Mouse (Mus musculus) kidney, embryonic 16.5 days (tissue): ENCODE measurements around the gene Gm20388. TPM values are rescaled to one million over a fixed set of nuclear protein-coding genes. Genes with fewer than 3 reads are reported as not detected.

Experiments used
- ATAC-seq: fragments of 200-750 bp; cut with Nextera tagmentation; 2 replicates; pipeline ENCODE4 v1.8.0; 2017; ENCODE audit warnings: moderate TSS enrichment; ENCODE audit not compliant: low FRiP score, low TSS enrichment
- H3K27ac ChIP-seq: fragments of 300-500 bp; sonication (generic); 2 replicates; pipeline ENCODE4 v1.5.1; 2014; ENCODE audit warnings: low read length
- H3K27me3 ChIP-seq: fragments of 300-500 bp; sonication (generic); 2 replicates; pipeline ENCODE4 v1.6.1; 2014; ENCODE audit warnings: low read length, control low read depth, mixed read lengths; ENCODE audit not compliant: insufficient read depth
- H3K36me3 ChIP-seq: fragments of 300-500 bp; sonication (generic); 2 replicates; pipeline ENCODE4 v1.6.1; 2014; ENCODE audit warnings: low read length, control low read depth, mixed read lengths; ENCODE audit not compliant: insufficient read depth
- H3K4me1 ChIP-seq: fragments of 300-500 bp; sonication (generic); 2 replicates; pipeline ENCODE4 v1.6.1; 2014; ENCODE audit warnings: low read length, control low read depth, mixed read lengths; ENCODE audit not compliant: insufficient read depth
- H3K4me2 ChIP-seq: fragments of 300-500 bp; sonication (generic); replicated peaks from 2 replicates; pipeline ENCODE4 v1.6.1; 2014; ENCODE audit warnings: low read depth, low read length
- H3K4me3 ChIP-seq: fragments of 300-500 bp; sonication (generic); 2 replicates; pipeline ENCODE4 v1.5.1; 2014; ENCODE audit warnings: mild to moderate bottlenecking, low read length
- H3K9ac ChIP-seq: fragments of 300-500 bp; sonication (generic); replicated peaks from 2 replicates; pipeline ENCODE4 v1.6.1; 2014; ENCODE audit warnings: low read length
- H3K9me3 ChIP-seq: fragments of 300-500 bp; sonication (generic); 2 replicates; pipeline ENCODE4 v1.6.1; 2016; ENCODE audit warnings: low read length, control low read depth
- WGBS: fragments of 180-500 bp; shearing (Covaris S2); extraction: QIAGEN DNeasy Blood & Tissue Kit; methylation state at CpG from one replicate; pipeline ENCODE4 v1.1.7; 2014; 5-methylcytosine and 5-hydroxymethylcytosine counted together
- polyA plus RNA-seq: library from polyadenylated mRNA; unstranded; fragments of >200 nt; fragmentation: Nextera tagmentation; extraction: Ambion mirVana; gene quantifications from 2 replicates; pipeline ENCODE4 v1.2.1, GENCODE M21; 2015

Gm20388 gene
- polyA plus RNA-seq, 1 experiment from 2014 or later = 7.7 TPM

GRCm38 (mm10) chr8:120437207-120437606, 526.6 kb downstream of the Gm20388 start:
- H3K4me3 ChIP-seq = no peak overlapping the region
- no peak overlapping the region for H3K4me2 ChIP-seq
- H3K36me3 ChIP-seq = no peaks in the 10 kb centered on the region
- no peak for ATAC-seq
- H3K27me3 ChIP-seq = no peaks in the 10 kb centered on the region; the same call in 1 of the 2 replicates
- peaks cover 6% of the 10 kb centered on the region for H3K9me3 ChIP-seq
- H3K27ac ChIP-seq = 0 out of 2 replicates have a peak overlapping the region, but pooled peaks have one; percentile 38
- H3K4me1 ChIP-seq = peaks cover 59% of the 10 kb centered on the region
- H3K9ac ChIP-seq = no peak overlapping the region
- 31% methylated on average over 1 of the region's 1 CpGs for WGBS

DNA sequence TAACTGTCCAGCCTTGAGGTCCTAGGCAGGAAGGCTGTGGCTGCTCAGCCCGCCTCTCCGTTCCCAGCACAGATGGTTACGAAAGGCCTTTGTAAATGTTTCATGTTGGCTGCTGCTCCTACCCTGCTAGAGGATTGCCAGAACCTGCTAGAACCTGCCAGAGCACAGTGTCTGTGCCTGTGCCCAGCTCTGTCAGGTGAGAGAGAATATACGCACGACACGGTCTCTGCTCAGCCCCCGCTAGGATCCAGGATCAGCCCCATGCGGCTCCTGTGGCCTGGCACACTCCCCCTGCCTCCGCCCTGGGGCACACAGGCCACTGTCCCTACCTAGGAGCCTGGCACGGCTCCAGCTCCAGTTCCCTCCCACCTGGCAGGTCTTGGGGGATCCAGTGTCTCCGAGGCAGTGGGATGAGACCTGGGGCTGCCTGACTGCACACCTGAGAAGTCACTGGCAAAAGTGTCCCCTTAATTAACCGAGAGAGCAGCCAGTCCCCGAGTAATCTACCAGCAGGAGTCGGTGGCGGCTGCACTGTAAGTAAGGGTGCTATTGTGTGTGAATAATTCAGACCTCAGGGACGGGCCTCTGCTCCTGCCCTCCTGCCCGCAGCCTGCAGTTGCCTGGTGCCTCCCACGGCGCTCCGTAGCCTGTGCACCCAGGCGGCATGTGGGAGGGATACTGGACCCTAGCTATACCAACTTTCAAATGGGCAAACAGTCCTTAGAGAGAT, 527.2 kb downstream of the Gm20388 start:
- ATAC-seq = peak; percentile 50
- Histone ChIP-seq H3K27ac (0 out of 2 replicates have a peak overlapping the region, but pooled peaks have one; percentile 38), H3K4me1 (peaks cover 65% of the 10 kb centered on the region)

GRCm38 (mm10) chr8:120439309-120439708, 528.7 kb downstream of the Gm20388 start:
- H3K4me2 ChIP-seq = no peak overlapping the region; the same call in 1 of the 2 replicates
- H3K9ac ChIP-seq = no peak overlapping the region; the same call in 1 of the 2 replicates
- H3K9me3 ChIP-seq = no peaks in the 10 kb centered on the region
- 15% methylated on average over 19 of the region's 19 CpGs for WGBS
- peaks cover 67% of the 10 kb centered on the region for H3K4me1 ChIP-seq
- H3K27ac ChIP-seq = no peak overlapping the region
- no peak overlapping the region for H3K4me3 ChIP-seq
- peak; percentile 42; the same call in 1 of the 2 replicates for ATAC-seq
- no peaks in the 10 kb centered on the region for H3K36me3 ChIP-seq
- no peaks in the 10 kb centered on the region; the same call in 1 of the 2 replicates for H3K27me3 ChIP-seq

More for the DNA sequence above, 527.2 kb downstream of the Gm20388 start:
- H3K9ac ChIP-seq = no peak overlapping the region
- H3K4me2 ChIP-seq = no peak overlapping the region
- 43% methylated on average over 21 of the region's 21 CpGs for WGBS
- peaks cover 6% of the 10 kb centered on the region for H3K9me3 ChIP-seq
- H3K27me3 ChIP-seq = no peaks in the 10 kb centered on the region; the same call in 1 of the 2 replicates
- H3K4me3 ChIP-seq = no peak overlapping the region
- H3K36me3 ChIP-seq = no peaks in the 10 kb centered on the region

DNA sequence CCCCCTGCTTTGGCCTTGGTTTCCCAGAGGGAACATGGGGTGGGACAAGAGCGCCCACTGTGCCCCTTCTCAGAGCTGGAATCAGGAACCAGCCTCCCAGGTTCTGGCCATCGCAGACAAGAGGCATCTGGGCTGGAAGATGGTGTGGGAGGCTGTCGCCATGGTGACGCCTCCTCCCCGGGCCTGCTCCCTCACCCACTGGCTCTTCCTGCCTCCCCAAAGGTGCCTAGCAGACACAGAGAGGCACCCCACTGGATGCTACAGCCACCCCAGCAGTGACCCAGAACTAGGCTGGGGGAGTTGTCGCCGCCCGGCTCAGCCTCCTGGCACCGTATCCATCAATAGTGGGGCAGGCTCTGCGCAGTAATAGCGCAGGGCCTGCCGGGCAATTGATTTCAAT, 530.1 kb downstream of the Gm20388 start:
- no peak for ATAC-seq
- 46% methylated on average over 12 of the region's 12 CpGs for WGBS
- no peaks in the 10 kb centered on the region; the same call in 1 of the 2 replicates for H3K27me3 ChIP-seq

GRCm38 (mm10) chr8:120441637-120442036, 531.0 kb downstream of the Gm20388 start:
- WGBS = 71% methylated on average over 6 of the region's 6 CpGs
- H3K9ac ChIP-seq = no peak overlapping the region
- H3K27ac ChIP-seq = no peak overlapping the region
- no peak overlapping the region for H3K4me2 ChIP-seq
- peaks cover 65% of the 10 kb centered on the region for H3K4me1 ChIP-seq
- ATAC-seq = no peak
- H3K9me3 ChIP-seq = no peaks in the 10 kb centered on the region
- H3K4me3 ChIP-seq = no peak overlapping the region
- H3K36me3 ChIP-seq = no peaks in the 10 kb centered on the region
- H3K27me3 ChIP-seq = no peaks in the 10 kb centered on the region; the same call in 1 of the 2 replicates

More for the DNA sequence above, 530.1 kb downstream of the Gm20388 start:
- H3K9ac ChIP-seq = no peak overlapping the region
- H3K27ac ChIP-seq = no peak overlapping the region
- H3K4me3 ChIP-seq = no peak overlapping the region
- H3K9me3 ChIP-seq = no peaks in the 10 kb centered on the region
- H3K36me3 ChIP-seq = no peaks in the 10 kb centered on the region
- peaks cover 71% of the 10 kb centered on the region for H3K4me1 ChIP-seq
- H3K4me2 ChIP-seq = no peak overlapping the region

DNA sequence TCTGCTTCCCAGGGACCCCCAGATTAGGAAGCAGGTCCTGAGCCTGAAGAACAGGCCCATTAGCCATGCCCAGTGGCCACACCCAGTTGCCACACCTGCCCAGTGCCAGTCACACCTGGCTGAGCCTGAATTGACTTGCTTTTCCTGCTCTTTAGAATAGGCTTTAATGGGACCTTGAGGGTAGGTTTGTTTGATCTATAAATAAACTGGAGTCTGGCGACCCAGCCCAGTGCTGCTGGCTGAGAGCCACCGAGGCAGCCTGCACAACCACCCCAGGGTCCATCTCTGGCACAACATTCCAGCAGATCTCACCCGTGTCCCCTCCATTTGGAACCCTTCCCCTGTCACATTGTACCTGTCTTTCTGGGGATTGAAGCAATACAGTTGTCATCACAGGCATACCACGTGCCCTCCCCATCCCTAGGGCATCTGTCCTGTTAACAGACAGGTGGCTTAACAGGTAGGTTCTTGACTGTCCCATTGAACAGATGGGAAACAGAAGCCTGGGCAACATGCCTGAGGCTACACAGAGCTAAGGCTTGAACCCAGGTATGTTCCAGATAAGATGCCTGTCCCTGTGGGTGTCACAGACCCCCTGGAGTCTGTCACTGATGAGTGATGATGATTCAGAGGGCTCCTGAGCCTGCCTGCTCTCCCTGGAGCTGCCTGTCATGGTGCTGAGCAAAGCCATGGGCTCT, 531.8 kb downstream of the Gm20388 start:
- ATAC-seq = no peak
- Histone ChIP-seq H3K4me2 (no peak overlapping the region), H3K36me3 (no peaks in the 10 kb centered on the region), H3K4me1 (peaks cover 58% of the 10 kb centered on the region), H3K27me3 (no peaks in the 10 kb centered on the region; the same call in 1 of the 2 replicates), H3K9me3 (no peaks in the 10 kb centered on the region), H3K9ac (no peak overlapping the region), H3K4me3 (no peak overlapping the region), H3K27ac (no peak overlapping the region)
- whole genome bisulfite sequencing = 47% methylated on average over 4 of the region's 4 CpGs

- Histone ChIP-seq H3K4me2 (no peak overlapping the region), H3K4me3 (no peak overlapping the region), H3K4me1 (peaks cover 47% of the 10 kb centered on the region), H3K9ac (no peak overlapping the region), H3K36me3 (no peaks in the 10 kb centered on the region), H3K27me3 (no peaks in the 10 kb centered on the region), H3K27ac (no peak overlapping the region), H3K9me3 (no peaks in the 10 kb centered on the region)
- no peak for ATAC-seq
- 31% methylated on average over 10 of the region's 10 CpGs for WGBS
Observed at GRCm38 (mm10) chr8:120445249-120445648, 534.6 kb downstream of the Gm20388 start.

GRCm38 (mm10) chr8:120448131-120448530, 537.5 kb downstream of the Gm20388 start:
- 50% methylated on average over 6 of the region's 6 CpGs for WGBS
- H3K36me3 ChIP-seq = no peaks in the 10 kb centered on the region
- H3K27me3 ChIP-seq = no peaks in the 10 kb centered on the region
- ATAC-seq = no peak
- no peak overlapping the region for H3K27ac ChIP-seq
- H3K4me1 ChIP-seq = peaks cover 24% of the 10 kb centered on the region
- H3K9me3 ChIP-seq = no peaks in the 10 kb centered on the region
- H3K9ac ChIP-seq = no peak overlapping the region
- no peak overlapping the region for H3K4me2 ChIP-seq
- H3K4me3 ChIP-seq = no peak overlapping the region

GRCm38 (mm10) chr8:120449139-120449538, 538.5 kb downstream of the Gm20388 start:
- H3K36me3 ChIP-seq = no peaks in the 10 kb centered on the region

More at GRCm38 (mm10) chr8:120449139-120449538, 538.5 kb downstream of the Gm20388 start:
- H3K9ac ChIP-seq = no peak overlapping the region
- WGBS = 71% methylated on average over 4 of the region's 4 CpGs
- no peaks in the 10 kb centered on the region for H3K9me3 ChIP-seq
- H3K27ac ChIP-seq = no peak overlapping the region
- peaks cover 24% of the 10 kb centered on the region for H3K4me1 ChIP-seq
- H3K27me3 ChIP-seq = no peaks in the 10 kb centered on the region
- H3K4me2 ChIP-seq = no peak overlapping the region
- no peak overlapping the region for H3K4me3 ChIP-seq
- ATAC-seq = peak; percentile 14; the same call in 1 of the 2 replicates
